Mouse (Mus musculus) Patski (cell line): Measurements from ENCODE around the gene Pdgfd. TPM values are rescaled to one million over a fixed set of nuclear protein-coding genes. Genes with fewer than 3 reads are reported as not detected.

Experiments
- ATAC-seq: fragments of 100-300 bp; one replicate; pipeline ENCODE4 v1.8.0; 2021
- CTCF ChIA-PET: fragments of 350-600 bp; sonication (Branson Sonifier 250); formaldehyde crosslinking; loops from one replicate; lab custom pipeline; 2022; ENCODE audit warnings: inconsistent platforms; lab: Charles Lee
- POLR2A ChIA-PET: fragments of 350-600 bp; sonication (Branson Sonifier 250); formaldehyde crosslinking; loops from one replicate; lab custom pipeline; 2022; ENCODE audit warnings: antibody characterized with exemption, inconsistent platforms; lab: Charles Lee
- DNase-seq: peaks from one replicate; pipeline ENCODE4 v3.0.0-alpha.2; 2011; ENCODE audit warnings: low read depth, low spot score
- H3K27me3 ChIP-seq: fragments of 371-371 bp; one replicate; pipeline ENCODE4 v1.5.1; 2021
- CTCF ChIP-seq: fragments of 100-300 bp; IDR thresholded peaks from one replicate; pipeline ENCODE4 v1.5.1; 2021
- in situ Hi-C: fragments of 300-500 bp; cut with MboI; formaldehyde crosslinking; loops from 3 replicates; pipeline ENCODE4 v1.11.1; 2018; ENCODE audit warnings: low pct_unique_long_range_greater_than_20kb, mixed read lengths
- polyA plus RNA-seq: library from polyadenylated mRNA; unstranded; gene quantifications from one replicate; pipeline ENCODE4 v1.2.3, GENCODE M21; 2021

Gene Pdgfd
- polyA plus RNA-seq, 1 experiment from 2014 or later, result 0.12 TPM

GRCm38 (mm10) chr9:6250320-6250719 lies 81.9 kb downstream of the Pdgfd start:
- CTCF ChIA-PET, result no interaction called here
- POLR2A ChIA-PET, result no interaction called here
- in situ Hi-C loops, result no loop called here
- DNase-seq, result no peak
- ATAC-seq, result no peak
- TF ChIP-seq CTCF, result no peak
- H3K27me3 ChIP-seq, result no peaks in the 10 kb centered on the region

- TF ChIP-seq CTCF, result no peak
- in situ Hi-C loops, result no loop called here
- H3K27me3 ChIP-seq, result no peaks in the 10 kb centered on the region
- POLR2A ChIA-PET, result no interaction called here
- ATAC-seq (no peak), DNase-seq (no peak)
- CTCF ChIA-PET, result no interaction called here
Observed at GRCm38 (mm10) chr9:6251990-6252389, 83.6 kb downstream of the Pdgfd start.

- ATAC-seq, result peak; percentile 71
- no peak for TF ChIP-seq CTCF
- CTCF ChIA-PET, result no interaction called here
- in situ Hi-C loops, result no loop called here
- DNase-seq, result no peak
- no peaks in the 10 kb centered on the region for H3K27me3 ChIP-seq
- POLR2A ChIA-PET, result interaction anchor here (0.6 kb wide), 1 partner anchor 10 kb away, joined by 5 read pairs; no protein-coding TSS in a partner anchor
Observed at GRCm38 (mm10) chr9:6257072-6257471, 88.7 kb downstream of the Pdgfd start.

- no peak for ATAC-seq
- no peaks in the 10 kb centered on the region for H3K27me3 ChIP-seq
- ChIA-PET POLR2A (no interaction called here), CTCF (interaction anchor here (1.3 kb wide), 1 partner anchor 189 kb away, joined by 3 read pairs; no protein-coding TSS in a partner anchor)
- no peak for TF ChIP-seq CTCF
- peak; percentile 35 for DNase-seq
- in situ Hi-C loops, result no loop called here
Observed at GRCm38 (mm10) chr9:6264820-6265219, 96.4 kb downstream of the Pdgfd start.

- no peak for TF ChIP-seq CTCF
- CTCF ChIA-PET, result interaction anchor here (1.2 to 1.5 kb wide), 2 partner anchors 35 to 62 kb away, joined by 3 to 4 read pairs; no protein-coding TSS in a partner anchor
- H3K27me3 ChIP-seq, result no peaks in the 10 kb centered on the region
- in situ Hi-C loops, result no loop called here
- peak; percentile 82 for ATAC-seq
- POLR2A ChIA-PET, result no interaction called here
- DNase-seq, result no peak
Observed at GRCm38 (mm10) chr9:6269796-6270280, 101.5 kb downstream of the Pdgfd start, which contains the start of gene Ddi1. Ddi1 (minus strand) TSS chr9:6269846.

- TF ChIP-seq CTCF, result no peak
- no peak for ATAC-seq
- CTCF ChIA-PET, result no interaction called here
- in situ Hi-C loops, result no loop called here
- H3K27me3 ChIP-seq, result no peaks in the 10 kb centered on the region
- POLR2A ChIA-PET, result no interaction called here
- DNase-seq, result no peak
Observed at GRCm38 (mm10) chr9:6276395-6276794, 108.0 kb downstream of the Pdgfd start.

GRCm38 (mm10) chr9:6277526-6277925 lies 109.1 kb downstream of the Pdgfd start:
- in situ Hi-C loops, result no loop called here
- ATAC-seq (no peak), DNase-seq (no peak)
- no peaks in the 10 kb centered on the region for H3K27me3 ChIP-seq
- CTCF ChIA-PET, result no interaction called here
- POLR2A ChIA-PET, result no interaction called here
- no peak for TF ChIP-seq CTCF

GRCm38 (mm10) chr9:6286770-6287169 lies 118.4 kb downstream of the Pdgfd start:
- ATAC-seq (no peak), DNase-seq (no peak)
- ChIA-PET CTCF (no interaction called here), POLR2A (no interaction called here)
- no peaks in the 10 kb centered on the region for H3K27me3 ChIP-seq
- in situ Hi-C loops, result no loop called here
- no peak for TF ChIP-seq CTCF

- in situ Hi-C loops, result no loop called here
- no peak for DNase-seq
- no peak for TF ChIP-seq CTCF
- POLR2A ChIA-PET, result no interaction called here
- CTCF ChIA-PET, result interaction anchor here (3.0 kb wide), 1 partner anchor 14 kb away, joined by 10 read pairs; no protein-coding TSS in a partner anchor
- no peaks in the 10 kb centered on the region for H3K27me3 ChIP-seq
- ATAC-seq, result no peak
Observed at GRCm38 (mm10) chr9:6289211-6289696, 120.9 kb downstream of the Pdgfd start.

- in situ Hi-C loops, result no loop called here
- CTCF ChIA-PET, result interaction anchor here (0.8 kb wide), 1 partner anchor 14 kb away, joined by 4 read pairs; no protein-coding TSS in a partner anchor
- POLR2A ChIA-PET, result interaction anchor here (0.7 kb wide), 1 partner anchor 273 kb away, joined by 3 read pairs; no protein-coding TSS in a partner anchor
Observed at GRCm38 (mm10) chr9:6298547-6298946, 130.2 kb downstream of the Pdgfd start.

GRCm38 (mm10) chr9:6302050-6302449 lies 133.7 kb downstream of the Pdgfd start:
- DNase-seq, result no peak
- TF ChIP-seq CTCF, result no peak
- no peaks in the 10 kb centered on the region for H3K27me3 ChIP-seq
- POLR2A ChIA-PET, result interaction anchor here (0.7 kb wide), 1 partner anchor 105 kb away, joined by 4 read pairs; no protein-coding TSS in a partner anchor
- CTCF ChIA-PET, result no interaction called here
- ATAC-seq, result no peak
- in situ Hi-C loops, result no loop called here

More at GRCm38 (mm10) chr9:6298547-6298946, 130.2 kb downstream of the Pdgfd start:
- no peak for TF ChIP-seq CTCF
- no peaks in the 10 kb centered on the region for H3K27me3 ChIP-seq
- no peak for DNase-seq
- ATAC-seq, result no peak
